Mouse (Mus musculus) lung, postnatal 0 days (tissue): Measurements from ENCODE around the gene Shoc2.

ENCODE experiments used
- CTCF ChIP-seq: IDR thresholded peaks from 2 replicates; pipeline ENCODE4 v1.5.1; 2016; ENCODE audit warnings: antibody characterized with exemption, mild to moderate bottlenecking
- EP300 ChIP-seq: IDR thresholded peaks from 2 replicates; pipeline ENCODE4 v1.6.1; 2016; ENCODE audit warnings: antibody characterized with exemption, mild to moderate bottlenecking, control low read depth

- TF ChIP-seq CTCF (no peak), EP300 (no peak)
Measured at GRCm38 (mm10) chr19:53898498-53898897, 45.6 kb upstream of the Shoc2 start.
